Mouse (Mus musculus) intestine, postnatal 0 days (tissue): ENCODE data around the gene Pde3a. TPM values are rescaled to one million over a fixed set of nuclear protein-coding genes. Genes with fewer than 3 reads are reported as not detected.
"Not testable (repeated sequence)": the region's sequence is repeated elsewhere in the genome, so short reads cannot be mapped to it uniquely, and the experiment has no call there.

Source experiments
- ATAC-seq: fragments of 200-750 bp; cut with Nextera tagmentation; 2 replicates; pipeline ENCODE4 v1.8.0; 2017; ENCODE audit warnings: mild to moderate bottlenecking, moderate TSS enrichment, moderate library complexity
- H3K27ac ChIP-seq: fragments of 300-500 bp; sonication (generic); 2 replicates; pipeline ENCODE4 v1.5.1; 2014; ENCODE audit warnings: mild to moderate bottlenecking, low read depth, low read length, moderate library complexity
- H3K27me3 ChIP-seq: fragments of 300-500 bp; sonication (generic); replicated peaks from 2 replicates; pipeline ENCODE4 v1.6.1; 2014; ENCODE audit warnings: low read length, mixed read lengths; ENCODE audit not compliant: control insufficient read depth, insufficient read depth
- H3K36me3 ChIP-seq: fragments of 300-500 bp; sonication (generic); 2 replicates; pipeline ENCODE4 v1.6.1; 2014; ENCODE audit warnings: mild to moderate bottlenecking, moderate library complexity; ENCODE audit not compliant: control insufficient read depth, insufficient read depth
- H3K4me1 ChIP-seq: fragments of 300-500 bp; sonication (generic); replicated peaks from 2 replicates; pipeline ENCODE4 v1.6.1; 2014; ENCODE audit warnings: antibody characterized with exemption, low read length, mixed read lengths; ENCODE audit not compliant: control insufficient read depth, insufficient read depth
- H3K4me2 ChIP-seq: fragments of 300-500 bp; sonication (generic); replicated peaks from 2 replicates; pipeline ENCODE4 v1.6.1; 2014; ENCODE audit warnings: low read depth, mild to moderate bottlenecking, moderate library complexity
- H3K4me3 ChIP-seq: fragments of 300-500 bp; sonication (generic); 2 replicates; pipeline ENCODE4 v1.5.1; 2014; ENCODE audit warnings: low read depth, low read length
- H3K9ac ChIP-seq: fragments of 300-500 bp; sonication (generic); 2 replicates; pipeline ENCODE4 v1.6.1; 2014; ENCODE audit warnings: mild to moderate bottlenecking, low read depth, low read length
- H3K9me3 ChIP-seq: fragments of 300-500 bp; sonication (generic); 2 replicates; pipeline ENCODE4 v1.6.1; 2016; ENCODE audit warnings: mixed run types; ENCODE audit not compliant: control insufficient read depth
- CTCF ChIP-seq: sonication (generic); IDR thresholded peaks from 2 replicates; pipeline ENCODE4 v1.5.1; 2016; ENCODE audit warnings: low read depth, mild to moderate bottlenecking, control low read depth, antibody characterized with exemption, moderate library complexity
- WGBS: fragments of 180-500 bp; shearing (Covaris S2); extraction: QIAGEN DNeasy Blood & Tissue Kit; methylation state at CpG from one replicate; pipeline ENCODE4 v1.1.7; 2014; 5-methylcytosine and 5-hydroxymethylcytosine counted together
- polyA plus RNA-seq: library from polyadenylated mRNA; unstranded; fragments of >200 nt; fragmentation: Nextera tagmentation; extraction: Ambion mirVana; gene quantifications from 2 replicates; pipeline ENCODE4 v1.2.1, GENCODE M21; 2015

The Pde3a gene
- polyA plus RNA-seq, 1 experiment from 2014 or later, result 17.6 TPM

GRCm38 (mm10) chr6:141309872-141310271 is 60.8 kb downstream of the Pde3a start:
- Histone ChIP-seq H3K27ac (no peak overlapping the region), H3K4me3 (no peak overlapping the region), H3K27me3 (no peaks in the 10 kb centered on the region), H3K36me3 (no peaks in the 10 kb centered on the region; the same call in 1 of the 2 replicates), H3K9me3 (no peaks in the 10 kb centered on the region), H3K9ac (no peak overlapping the region), H3K4me1 (no peaks in the 10 kb centered on the region), H3K4me2 (no peak overlapping the region)
- 40% methylated on average over 3 of the region's 3 CpGs for WGBS
- no peak for ATAC-seq
- TF ChIP-seq CTCF, result peak; percentile 61

- TF ChIP-seq CTCF, result no peak
- Histone ChIP-seq H3K4me3 (no peak overlapping the region), H3K9me3 (no peaks in the 10 kb centered on the region), H3K27me3 (no peaks in the 10 kb centered on the region), H3K4me2 (no peak overlapping the region), H3K27ac (no peak overlapping the region), H3K4me1 (no peaks in the 10 kb centered on the region), H3K36me3 (no peaks in the 10 kb centered on the region; the same call in 1 of the 2 replicates), H3K9ac (no peak overlapping the region)
- no peak for ATAC-seq
- WGBS, result 28% methylated on average over 6 of the region's 6 CpGs
Measured at GRCm38 (mm10) chr6:141310351-141310750, 61.3 kb downstream of the Pde3a start.

DNA sequence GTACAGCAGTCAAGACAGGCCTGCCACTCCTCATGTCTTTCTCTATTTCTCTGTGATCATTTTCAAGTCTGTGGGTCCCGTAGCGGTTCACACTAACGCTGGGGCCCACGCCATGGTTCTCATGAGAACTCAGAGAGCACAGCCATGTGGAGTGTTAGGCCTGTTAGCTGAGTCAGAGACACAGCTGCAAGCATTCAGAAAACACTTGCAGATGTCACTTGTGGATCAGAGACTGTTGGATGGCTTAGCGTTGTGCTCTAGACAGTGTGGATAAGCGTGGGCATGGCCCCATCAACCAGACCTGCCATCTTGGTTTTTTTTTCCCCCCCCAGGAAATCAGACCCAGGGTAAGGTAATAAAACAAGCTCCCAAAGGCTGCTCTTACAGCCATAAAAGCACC is 62.5 kb downstream of the Pde3a start:
- H3K9me3 ChIP-seq, result no peaks in the 10 kb centered on the region
- no peak for ATAC-seq
- H3K4me1 ChIP-seq, result no peaks in the 10 kb centered on the region
- H3K4me2 ChIP-seq, result no peak overlapping the region
- WGBS, result 69% methylated on average over 6 of the region's 6 CpGs
- no peaks in the 10 kb centered on the region for H3K27me3 ChIP-seq
- no peak overlapping the region for H3K4me3 ChIP-seq
- no peak overlapping the region for H3K9ac ChIP-seq
- no peaks in the 10 kb centered on the region; the same call in 1 of the 2 replicates for H3K36me3 ChIP-seq
- H3K27ac ChIP-seq, result no peak overlapping the region
- TF ChIP-seq CTCF, result no peak

GRCm38 (mm10) chr6:141313112-141313511 is 64.0 kb downstream of the Pde3a start:
- H3K36me3 ChIP-seq, result no peaks in the 10 kb centered on the region; the same call in 1 of the 2 replicates
- no peak for ATAC-seq
- WGBS, result 94% methylated on average over 4 of the region's 4 CpGs
- H3K4me1 ChIP-seq, result no peaks in the 10 kb centered on the region
- H3K9ac ChIP-seq, result no peak overlapping the region
- no peak overlapping the region for H3K4me2 ChIP-seq
- peak; percentile 62 for TF ChIP-seq CTCF
- H3K27me3 ChIP-seq, result no peaks in the 10 kb centered on the region
- no peak overlapping the region for H3K4me3 ChIP-seq
- H3K9me3 ChIP-seq, result no peaks in the 10 kb centered on the region
- no peak overlapping the region for H3K27ac ChIP-seq

DNA sequence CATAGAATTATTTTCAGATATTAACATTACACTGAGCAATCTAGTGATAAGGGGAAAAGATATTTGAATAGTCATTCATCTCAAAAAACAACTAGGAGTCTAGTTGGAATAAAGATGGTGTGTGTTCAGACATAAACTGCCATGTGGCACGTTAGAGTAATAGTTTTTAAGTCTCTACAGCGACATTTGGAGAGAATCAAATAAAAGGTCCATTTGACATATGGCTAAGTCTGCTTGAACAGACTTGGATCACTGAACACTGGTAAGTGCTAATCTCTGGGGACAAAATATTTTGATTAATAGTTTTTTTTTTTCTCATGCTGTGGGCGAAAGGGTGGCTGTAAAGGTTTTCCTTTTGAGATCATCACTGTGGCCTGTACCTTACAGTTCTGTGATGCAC is 69.4 kb downstream of the Pde3a start:
- Histone ChIP-seq H3K4me2 (no peak overlapping the region), H3K4me1 (no peaks in the 10 kb centered on the region), H3K9ac (no peak overlapping the region), H3K9me3 (no peaks in the 10 kb centered on the region), H3K27ac (no peak overlapping the region), H3K36me3 (no peaks in the 10 kb centered on the region), H3K4me3 (no peak overlapping the region), H3K27me3 (no peaks in the 10 kb centered on the region)
- ATAC-seq, result no peak
- TF ChIP-seq CTCF, result no peak
- WGBS, result 89% methylated on average over 3 of the region's 3 CpGs

DNA sequence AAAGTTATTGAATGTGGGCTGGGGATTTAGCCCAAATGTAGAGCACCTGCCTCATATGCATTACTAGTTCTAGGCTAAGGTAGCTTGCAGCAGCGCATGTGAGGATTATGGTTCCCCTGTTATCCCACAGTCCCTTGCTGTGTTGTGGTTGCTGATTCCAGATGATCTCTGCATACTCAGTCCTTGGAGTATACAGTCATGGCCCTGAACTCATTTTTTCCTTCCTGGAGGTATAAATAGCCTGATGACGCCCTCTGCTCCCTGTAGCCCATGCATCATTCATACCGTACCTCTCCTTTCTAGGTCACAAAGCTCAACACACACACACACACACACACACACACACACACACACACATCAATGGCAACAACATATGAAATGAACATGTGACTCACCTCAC is 72.2 kb downstream of the Pde3a start:
- 67% methylated on average over 3 of the region's 3 CpGs for WGBS

GRCm38 (mm10) chr6:141322961-141323360 is 73.9 kb downstream of the Pde3a start:
- WGBS, result 54% methylated on average over 4 of the region's 4 CpGs
- no peak for ATAC-seq
- no peak for TF ChIP-seq CTCF

More for the DNA sequence above, 72.2 kb downstream of the Pde3a start:
- H3K9me3 ChIP-seq, result no peaks in the 10 kb centered on the region
- no peaks in the 10 kb centered on the region for H3K27me3 ChIP-seq
- H3K27ac ChIP-seq, result no peak overlapping the region
- no peaks in the 10 kb centered on the region for H3K4me1 ChIP-seq
- H3K4me2 ChIP-seq, result no peak overlapping the region
- no peak for TF ChIP-seq CTCF
- no peak overlapping the region for H3K9ac ChIP-seq
- ATAC-seq, result no peak
- no peak overlapping the region for H3K4me3 ChIP-seq
- no peaks in the 10 kb centered on the region for H3K36me3 ChIP-seq

GRCm38 (mm10) chr6:141327134-141327533 is 78.1 kb downstream of the Pde3a start:
- not testable (repeated sequence) for H3K36me3 ChIP-seq, H3K27ac ChIP-seq, H3K4me1 ChIP-seq, H3K4me3 ChIP-seq, H3K9me3 ChIP-seq, ATAC-seq, H3K27me3 ChIP-seq, H3K4me2 ChIP-seq, H3K9ac ChIP-seq
- 69% methylated on average over 2 of the region's 2 CpGs for WGBS

More at GRCm38 (mm10) chr6:141322961-141323360, 73.9 kb downstream of the Pde3a start:
- H3K9me3 ChIP-seq, result no peaks in the 10 kb centered on the region
- H3K27me3 ChIP-seq, result no peaks in the 10 kb centered on the region
- no peak overlapping the region for H3K9ac ChIP-seq
- H3K36me3 ChIP-seq, result no peaks in the 10 kb centered on the region
- no peak overlapping the region for H3K27ac ChIP-seq
- no peaks in the 10 kb centered on the region for H3K4me1 ChIP-seq
- no peak overlapping the region for H3K4me2 ChIP-seq
- no peak overlapping the region for H3K4me3 ChIP-seq
